ENCODE assay signal across 8 mouse cellular contexts in genomic region chr17:23742210-23742793, GRCm38 (mm10). TPM values are rescaled to one million over a fixed set of nuclear protein-coding genes. Genes with fewer than 3 reads are reported as not detected.
DNase-seq lines count a peak whose midpoint lies in the region; ATAC-seq and TF ChIP-seq lines count a peak whose summit lies in the region.

No protein-coding gene starts in this region.

- no peak for DNase-seq in left cerebral cortex, adult 2 months (ENCODE audit: extremely low spot score in 1 of 2, low spot score in 2 of 2)
- no peak for DNase-seq in left cerebral cortex, adult 8-10 months (ENCODE audit: low spot score in 2 of 2)
- DNase-seq in embryonic facial prominence, embryonic 14.5 days (ENCODE audit: low spot score): no peak
- peak; percentile 56 to 65 for DNase-seq in lung, postnatal 4 days
- DNase-seq in thymus, postnatal 0 days (ENCODE audit: low spot score): peak; percentile 60
- DNase-seq in right cerebral cortex, adult 2 months (ENCODE audit: low spot score in 2 of 2): no peak
- no peak for DNase-seq in adrenal gland, adult 8-10 months

- TF ChIP-seq CTCF in left cerebral cortex, adult 2 months (IDR thresholded peaks at IDR 0.05): no peak

- H3K4me3 ChIP-seq in left cerebral cortex, adult 2 months: peak overlapping the region; percentile 29
- peak overlapping the region; percentile 26 for H3K4me3 ChIP-seq in embryonic facial prominence, embryonic 14.5 days (ENCODE audit: low read depth, low read length)
- H3K4me3 ChIP-seq in intestine, embryonic 16.5 days (ENCODE audit: low read length): peak overlapping the region; percentile 25

- H3K36me3 ChIP-seq in embryonic facial prominence, embryonic 14.5 days (ENCODE audit: control insufficient read depth, insufficient read depth, low read length): no peaks in the 10 kb centered on the region; the same call in 1 of the 2 replicates
- no peaks in the 10 kb centered on the region; the same call in 1 of the 2 replicates for H3K36me3 ChIP-seq in intestine, embryonic 16.5 days (ENCODE audit: control insufficient read depth, insufficient read depth, low read length)

- H3K27ac ChIP-seq in left cerebral cortex, adult 2 months: no peak overlapping the region
- no peak overlapping the region for H3K27ac ChIP-seq in embryonic facial prominence, embryonic 14.5 days (replicated peaks; ENCODE audit: low read depth, low read length)
- no peak overlapping the region for H3K27ac ChIP-seq in intestine, embryonic 16.5 days (ENCODE audit: low read length)

- peak overlapping the region; percentile 47 for H3K4me2 ChIP-seq in embryonic facial prominence, embryonic 14.5 days (ENCODE audit: low read depth, low read length)
- peak overlapping the region; percentile 46 for H3K4me2 ChIP-seq in intestine, embryonic 16.5 days (ENCODE audit: low read depth, low read length)

- ATAC-seq in embryonic facial prominence, embryonic 14.5 days (ENCODE audit: low read depth): no peak
- ATAC-seq in intestine, embryonic 16.5 days: no peak

- WGBS in embryonic facial prominence, embryonic 14.5 days: 11% methylated on average over 31 of the region's 44 CpGs
- 6% methylated on average over 44 of the region's 44 CpGs for WGBS in intestine, embryonic 16.5 days

- H3K4me1 ChIP-seq in embryonic facial prominence, embryonic 14.5 days (ENCODE audit: control insufficient read depth, insufficient read depth, low read length): peaks cover 25% of the 10 kb centered on the region
- H3K4me1 ChIP-seq in intestine, embryonic 16.5 days (ENCODE audit: control insufficient read depth, insufficient read depth, low read length): peaks cover 38% of the 10 kb centered on the region

- intact Hi-C loops in left cerebral cortex, adult 2 months (cut with DNase I): loop anchor here (5.0 kb wide), 1 partner anchor 60 kb away; no protein-coding TSS in a partner anchor

- H3K27me3 ChIP-seq in embryonic facial prominence, embryonic 14.5 days (replicated peaks; ENCODE audit: control insufficient read depth, insufficient read depth, low read length): peaks cover 88% of the 10 kb centered on the region
- peaks cover 55% of the 10 kb centered on the region for H3K27me3 ChIP-seq in intestine, embryonic 16.5 days (replicated peaks; ENCODE audit: control insufficient read depth, insufficient read depth, low read length)

- no peaks in the 10 kb centered on the region for H3K9me3 ChIP-seq in embryonic facial prominence, embryonic 14.5 days (ENCODE audit: control insufficient read depth, low read length)
- no peaks in the 10 kb centered on the region for H3K9me3 ChIP-seq in intestine, embryonic 16.5 days (ENCODE audit: control insufficient read depth, low read length)

- no peak overlapping the region for H3K9ac ChIP-seq in embryonic facial prominence, embryonic 14.5 days (ENCODE audit: low read depth, low read length)
- peak overlapping the region; percentile 48; the same call in 1 of the 2 replicates for H3K9ac ChIP-seq in intestine, embryonic 16.5 days (ENCODE audit: low read depth, low read length)

RNA-seq across cellular contexts. Expression of gene Paqr4, which starts 1.6 kb away (rescaled TPM):
- 10 to 100 TPM; 50.9 to 56.0 TPM for total RNA-seq in left cerebral cortex, adult 2 months (2021)
- total RNA-seq in left cerebral cortex, adult 8-10 months (2022): 10 to 100 TPM; 60.6 to 69.2 (median 62.3) TPM
- 20.9 and 22.9 TPM in 2 replicates for polyA plus RNA-seq in embryonic facial prominence, embryonic 14.5 days (2014; fragmentation: Nextera tagmentation; extraction: Ambion mirVana)
- 23.5 and 25.3 TPM in 2 replicates for polyA plus RNA-seq in intestine, embryonic 16.5 days (2015; fragmentation: Nextera tagmentation; extraction: Ambion mirVana)
- polyA plus RNA-seq in thymus, postnatal 0 days (2015; fragmentation: Nextera tagmentation; extraction: Ambion mirVana): 6.1 and 7.6 TPM in 2 replicates
- 10 to 100 TPM in 3 of 4 experiments, 1 to 10 TPM in 1; 7.7 to 17.9 (median 12.0) TPM for total RNA-seq in adrenal gland, adult 8-10 months (2022)

RNA-seq across cellular contexts. Expression of gene Kremen2, which starts 3.3 kb away (rescaled TPM):
- total RNA-seq in left cerebral cortex, adult 2 months (2021): under 1 TPM; 0.68 TPM
- total RNA-seq in left cerebral cortex, adult 8-10 months (2022): 1 to 10 TPM in 2 of 4 experiments, under 1 TPM in 2; 0.78 to 1.4 (median 1.0) TPM
- polyA plus RNA-seq in embryonic facial prominence, embryonic 14.5 days (2014; fragmentation: Nextera tagmentation; extraction: Ambion mirVana): 12.9 and 21.2 TPM in 2 replicates
- 0.44 and 0.51 TPM in 2 replicates for polyA plus RNA-seq in intestine, embryonic 16.5 days (2015; fragmentation: Nextera tagmentation; extraction: Ambion mirVana)
- polyA plus RNA-seq in thymus, postnatal 0 days (2015; fragmentation: Nextera tagmentation; extraction: Ambion mirVana): 7.2 and 7.3 TPM in 2 replicates
- total RNA-seq in adrenal gland, adult 8-10 months (2022): under 1 TPM in 3 of 4 experiments, not detected in 1; 0.17 to 0.30 (median 0.26) TPM

RNA-seq across cellular contexts. Expression of gene Pkmyt1, which starts 16.2 kb away (rescaled TPM):
- total RNA-seq in left cerebral cortex, adult 2 months (2021): 1 to 10 TPM; 4.3 TPM
- total RNA-seq in left cerebral cortex, adult 8-10 months (2022): 1 to 10 TPM; 4.6 to 6.4 (median 5.5) TPM
- polyA plus RNA-seq in embryonic facial prominence, embryonic 14.5 days (2014; fragmentation: Nextera tagmentation; extraction: Ambion mirVana): 39.6 and 40.3 TPM in 2 replicates
- polyA plus RNA-seq in intestine, embryonic 16.5 days (2015; fragmentation: Nextera tagmentation; extraction: Ambion mirVana): 36.9 and 44.6 TPM in 2 replicates
- polyA plus RNA-seq in thymus, postnatal 0 days (2015; fragmentation: Nextera tagmentation; extraction: Ambion mirVana): 35.9 and 40.1 TPM in 2 replicates
- total RNA-seq in adrenal gland, adult 8-10 months (2022): 1 to 10 TPM; 1.7 to 6.2 (median 3.6) TPM

RNA-seq across cellular contexts. Expression of gene 1520401A03Rik, which starts 19.7 kb away (rescaled TPM):
- under 1 TPM; 0.23 to 0.32 TPM for total RNA-seq in left cerebral cortex, adult 2 months (2021)
- under 1 TPM in 3 of 4 experiments, not detected in 1; 0.11 to 0.57 (median 0.19) TPM for total RNA-seq in left cerebral cortex, adult 8-10 months (2022)
- polyA plus RNA-seq in embryonic facial prominence, embryonic 14.5 days (2014; fragmentation: Nextera tagmentation; extraction: Ambion mirVana): 1.6 and 2.8 TPM in 2 replicates
- polyA plus RNA-seq in intestine, embryonic 16.5 days (2015; fragmentation: Nextera tagmentation; extraction: Ambion mirVana): not detected in 2 replicates
- polyA plus RNA-seq in thymus, postnatal 0 days (2015; fragmentation: Nextera tagmentation; extraction: Ambion mirVana): 0.26 and 0.77 TPM in 2 replicates
- total RNA-seq in adrenal gland, adult 8-10 months (2022): 10 to 100 TPM in 3 of 4 experiments, 1 to 10 TPM in 1; 2.4 to 62.8 (median 19.6) TPM

RNA-seq across cellular contexts. Expression of gene Flywch1, which starts 29.1 kb away (rescaled TPM):
- total RNA-seq in left cerebral cortex, adult 2 months (2021): 100 to 1,000 TPM; 425 to 428 TPM
- total RNA-seq in left cerebral cortex, adult 8-10 months (2022): 100 to 1,000 TPM; 423 to 484 (median 468) TPM
- 62.9 and 74.7 TPM in 2 replicates for polyA plus RNA-seq in embryonic facial prominence, embryonic 14.5 days (2014; fragmentation: Nextera tagmentation; extraction: Ambion mirVana)
- 44.5 and 44.9 TPM in 2 replicates for polyA plus RNA-seq in intestine, embryonic 16.5 days (2015; fragmentation: Nextera tagmentation; extraction: Ambion mirVana)
- polyA plus RNA-seq in thymus, postnatal 0 days (2015; fragmentation: Nextera tagmentation; extraction: Ambion mirVana): 37.7 and 41.0 TPM in 2 replicates
- 100 to 1,000 TPM in 2 of 4 experiments, 10 to 100 TPM in 2; 82.9 to 115 (median 102) TPM for total RNA-seq in adrenal gland, adult 8-10 months (2022)

Comparison
In these comparisons a context has a peak if more than half of its experiments do, and no peak if none do; other contexts are left out.
1. DNase-seq: peak in lung, postnatal 4 days (2 of 2) and thymus, postnatal 0 days (single experiment); none in left cerebral cortex, adult 2 months (0 of 2), left cerebral cortex, adult 8-10 months (0 of 2), embryonic facial prominence, embryonic 14.5 days (single experiment), right cerebral cortex, adult 2 months (0 of 2) and adrenal gland, adult 8-10 months (single experiment).
2. Peak in every context shown above with its lines, with median percentiles within 50 percentile points of each other: H3K4me3 ChIP-seq.